Mouse (Mus musculus): ENCODE results near the gene Il20ra.
A peak's percentile ranks its signal among the peaks of the same experiment; 100 is the strongest.

- TF ChIP-seq CTCF (IDR thresholded peaks at IDR 0.05; ENCODE audit: low read depth) (0 out of 2 replicates have a peak, but pooled peaks have one; percentile 6), EP300 (IDR thresholded peaks at IDR 0.05; ENCODE audit: low read depth) (no peak)
Measured at GRCm38 (mm10) chr10:19673146-19673545, 39.2 kb upstream of the Il20ra start.

All from liver, embryonic 14.5 days (tissue).